Mouse (Mus musculus) MEL (cell line): ENCODE results near the gene Rrad. TPM values are rescaled to one million over a fixed set of nuclear protein-coding genes. Genes with fewer than 3 reads are reported as not detected.

Experiments used
- DNase-seq: peaks from one replicate; pipeline ENCODE4 v3.0.0; 2011; ENCODE audit warnings: low read depth, low spot score
- H3K27ac ChIP-seq: 2 replicates; pipeline ENCODE4 v1.5.1; 2012; ENCODE audit warnings: low read depth, mild to moderate bottlenecking, control low read depth, low read length, moderate library complexity; ENCODE audit not compliant: control insufficient read depth
- H3K27me3 ChIP-seq, 2 experiments: fragments of 150-350 bp in 1 of 2; sonication (generic) in 1 of 2; 2 replicates each; pipeline ENCODE4 v1.6.1; 2012; ENCODE audit warnings: low read length in 2 of 2, mild to moderate bottlenecking in 2 of 2, improper control_type of control experiment in 1 of 2, moderate library complexity in 1 of 2; ENCODE audit not compliant: insufficient read depth in 2 of 2, control insufficient read depth in 1 of 2
- H3K36me3 ChIP-seq, 2 experiments: 2 replicates each; pipeline ENCODE4 v1.6.1; 2012 to 2014; ENCODE audit warnings: low read length in 2 of 2, improper control_type of control experiment in 1 of 2, inconsistent platforms in 1 of 2, mild to moderate bottlenecking in 1 of 2; ENCODE audit not compliant: insufficient read depth in 2 of 2, control insufficient read depth in 1 of 2
- H3K4me1 ChIP-seq, 2 experiments: fragments of 150-350 bp in 1 of 2; sonication (generic) in 1 of 2; 2 replicates each; pipeline ENCODE4 v1.6.1; 2012; ENCODE audit warnings: low read length in 2 of 2, improper control_type of control experiment in 1 of 2, mild to moderate bottlenecking in 1 of 2; ENCODE audit not compliant: insufficient read depth in 2 of 2, control insufficient read depth in 1 of 2
- H3K4me3 ChIP-seq, 2 experiments: fragments of 150-350 bp in 1 of 2; sonication (generic) in 1 of 2; 2 replicates each; pipeline ENCODE4 v1.5.1; 2012; ENCODE audit warnings: low read depth in 2 of 2, low read length in 2 of 2, mild to moderate bottlenecking in 2 of 2, moderate library complexity in 2 of 2, control low read depth in 1 of 2, improper control_type of control experiment in 1 of 2; ENCODE audit not compliant: control insufficient read depth in 1 of 2, insufficient read depth in 1 of 2
- H3K79me2 ChIP-seq: 2 replicates; pipeline ENCODE4 v1.6.1; 2012; ENCODE audit warnings: mild to moderate bottlenecking, low read length, moderate library complexity; ENCODE audit not compliant: control insufficient read depth, poor library complexity, insufficient read depth
- H3K9ac ChIP-seq: 2 replicates; pipeline ENCODE4 v1.6.1; 2012; ENCODE audit warnings: low read depth, mild to moderate bottlenecking, control low read depth, low read length, moderate library complexity; ENCODE audit not compliant: control insufficient read depth, poor library complexity, severe bottlenecking
- H3K9me3 ChIP-seq: fragments of 150-350 bp; sonication (generic); replicated peaks from 2 replicates; pipeline ENCODE4 v1.6.1; 2012; ENCODE audit warnings: mild to moderate bottlenecking, low read length, improper control_type of control experiment, moderate library complexity; ENCODE audit not compliant: insufficient read depth
- BHLHE40 ChIP-seq: IDR thresholded peaks from 2 replicates; pipeline ENCODE4 v1.6.1; 2012; ENCODE audit warnings: low read depth, mild to moderate bottlenecking, inconsistent platforms, low read length, improper control_type of control experiment, borderline replicate concordance
- CHD1 ChIP-seq: IDR thresholded peaks from 2 replicates; pipeline ENCODE4 v1.6.1; 2012; ENCODE audit warnings: low read depth, mild to moderate bottlenecking, inconsistent platforms, low read length, improper control_type of control experiment
- CTCF ChIP-seq, 3 experiments: IDR thresholded peaks in 2 of 3; conservative IDR thresholded peaks in 1 of 3; 2 replicates each; pipeline ENCODE4 v1.5.1; 2011 to 2012; ENCODE audit warnings: low read length in 3 of 3, low read depth in 2 of 3, mild to moderate bottlenecking in 2 of 3, improper control_type of control experiment in 1 of 3, inconsistent platforms in 1 of 3, mixed read lengths in 1 of 3, moderate library complexity in 1 of 3; ENCODE audit not compliant: control insufficient read depth in 1 of 3, insufficient read depth in 1 of 3, poor library complexity in 1 of 3, severe bottlenecking in 1 of 3
- ELF1 ChIP-seq: IDR thresholded peaks from 2 replicates; pipeline ENCODE4 v1.6.1; 2014; ENCODE audit warnings: low read depth, mild to moderate bottlenecking, inconsistent platforms, low read length, improper control_type of control experiment, moderate library complexity
- EP300 ChIP-seq, 2 experiments: IDR thresholded peaks; 2 replicates each; pipeline ENCODE4 v1.6.1; 2011; ENCODE audit warnings: improper control_type of control experiment in 2 of 2, low read length in 2 of 2, low read depth in 1 of 2, mild to moderate bottlenecking in 1 of 2
- ETS1 ChIP-seq: IDR thresholded peaks from 2 replicates; pipeline ENCODE4 v1.6.1; 2012; ENCODE audit warnings: low read depth, mild to moderate bottlenecking, inconsistent platforms, low read length, improper control_type of control experiment, moderate library complexity
- GABPA ChIP-seq: IDR thresholded peaks from 2 replicates; pipeline ENCODE4 v1.6.1; 2012; ENCODE audit warnings: low read depth, mild to moderate bottlenecking, inconsistent platforms, low read length, improper control_type of control experiment, moderate library complexity
- HCFC1 ChIP-seq: IDR thresholded peaks from 2 replicates; pipeline ENCODE4 v1.6.1; 2012; ENCODE audit warnings: low read depth, mild to moderate bottlenecking, inconsistent platforms, low read length, improper control_type of control experiment, moderate library complexity
- JUND ChIP-seq: IDR thresholded peaks from 2 replicates; pipeline ENCODE4 v1.6.1; 2011; ENCODE audit warnings: low read depth, mild to moderate bottlenecking, improper control_type of control experiment, low read length
- KAT2A ChIP-seq: conservative IDR thresholded peaks from 2 replicates; pipeline ENCODE4 v1.6.1; 2012; ENCODE audit warnings: low read depth, low read length, improper control_type of control experiment, inconsistent platforms
- MAX ChIP-seq: IDR thresholded peaks from 2 replicates; pipeline ENCODE4 v1.6.1; 2011; ENCODE audit warnings: low read length, improper control_type of control experiment
- MAZ ChIP-seq: IDR thresholded peaks from 2 replicates; pipeline ENCODE4 v1.6.1; 2012; ENCODE audit warnings: low read depth, mild to moderate bottlenecking, inconsistent platforms, low read length, improper control_type of control experiment
- MEF2A ChIP-seq: IDR thresholded peaks from 2 replicates; pipeline ENCODE4 v1.6.1; 2014; ENCODE audit warnings: low read depth, mild to moderate bottlenecking, inconsistent platforms, low read length, improper control_type of control experiment; ENCODE audit not compliant: poor library complexity, insufficient replicate concordance, severe bottlenecking; ENCODE audit errors: extremely low read depth
- MXI1 ChIP-seq: IDR thresholded peaks from 2 replicates; pipeline ENCODE4 v1.6.1; 2011; ENCODE audit warnings: mild to moderate bottlenecking, low read depth, low read length, improper control_type of control experiment
- MYB ChIP-seq: IDR thresholded peaks from 2 replicates; pipeline ENCODE4 v1.6.1; 2011; ENCODE audit warnings: mild to moderate bottlenecking, low read depth, low read length, improper control_type of control experiment
- MYC ChIP-seq: IDR thresholded peaks from 2 replicates; pipeline ENCODE4 v1.6.1; 2011; ENCODE audit warnings: low read depth, mild to moderate bottlenecking, low read length, improper control_type of control experiment, moderate library complexity
- NELFE ChIP-seq: IDR thresholded peaks from 2 replicates; pipeline ENCODE4 v1.6.1; 2011; ENCODE audit warnings: low read depth, low read length, improper control_type of control experiment
- NRF1 ChIP-seq: IDR thresholded peaks from 2 replicates; pipeline ENCODE4 v1.6.1; 2014; ENCODE audit warnings: low read depth, mild to moderate bottlenecking, inconsistent platforms, low read length, improper control_type of control experiment, moderate library complexity; ENCODE audit not compliant: poor library complexity, insufficient read depth, severe bottlenecking
- POLR2A ChIP-seq, 2 experiments: IDR thresholded peaks; 2 replicates each; pipeline ENCODE4 v1.6.1; 2011 to 2012; ENCODE audit warnings: low read length in 2 of 2, mild to moderate bottlenecking in 2 of 2, control low read depth in 1 of 2, improper control_type of control experiment in 1 of 2, low read depth in 1 of 2, moderate library complexity in 1 of 2; ENCODE audit not compliant: control insufficient read depth in 1 of 2, insufficient read depth in 1 of 2, poor library complexity in 1 of 2
- POLR2AphosphoS2 ChIP-seq: IDR thresholded peaks from 2 replicates; pipeline ENCODE4 v1.6.1; 2011; ENCODE audit warnings: low read length, improper control_type of control experiment
- POLR2AphosphoS5 ChIP-seq: IDR thresholded peaks from 2 replicates; pipeline ENCODE4 v1.6.1; 2012; ENCODE audit warnings: low read depth, borderline replicate concordance, mild to moderate bottlenecking, inconsistent platforms, low read length, moderate library complexity, mixed read lengths
- SIN3A ChIP-seq: IDR thresholded peaks from 2 replicates; pipeline ENCODE4 v1.6.1; 2012; ENCODE audit warnings: low read length, improper control_type of control experiment, inconsistent platforms
- SMC3 ChIP-seq: IDR thresholded peaks from 2 replicates; pipeline ENCODE4 v1.6.1; 2011; ENCODE audit warnings: low read depth, low read length, improper control_type of control experiment
- TBP ChIP-seq: IDR thresholded peaks from 2 replicates; pipeline ENCODE4 v1.8.0; 2011; ENCODE audit warnings: low read depth, low read length, improper control_type of control experiment
- USF1 ChIP-seq: IDR thresholded peaks from 2 replicates; pipeline ENCODE4 v1.6.1; 2014; ENCODE audit warnings: low read depth, mild to moderate bottlenecking, inconsistent platforms, low read length, improper control_type of control experiment, moderate library complexity
- USF2 ChIP-seq, 2 experiments: IDR thresholded peaks; 2 replicates each; pipeline ENCODE4 v1.6.1; 2011 to 2012; ENCODE audit warnings: improper control_type of control experiment in 2 of 2, low read length in 2 of 2, borderline replicate concordance in 1 of 2, inconsistent platforms in 1 of 2, low read depth in 1 of 2, mild to moderate bottlenecking in 1 of 2; ENCODE audit not compliant: insufficient read depth in 1 of 2
- ZC3H11A ChIP-seq: IDR thresholded peaks from 2 replicates; pipeline ENCODE4 v1.6.1; 2012; ENCODE audit warnings: low read depth, mild to moderate bottlenecking, inconsistent platforms, low read length, improper control_type of control experiment
- ZMIZ1 ChIP-seq: IDR thresholded peaks from 2 replicates; pipeline ENCODE4 v1.6.1; 2012; ENCODE audit warnings: low read depth, mild to moderate bottlenecking, inconsistent platforms, low read length, improper control_type of control experiment, moderate library complexity
- ZNF384 ChIP-seq: IDR thresholded peaks from 2 replicates; pipeline ENCODE4 v1.6.1; 2012; ENCODE audit warnings: low read depth, mild to moderate bottlenecking, inconsistent platforms, low read length, improper control_type of control experiment
- polyA plus RNA-seq, 2 experiments: library from polyadenylated mRNA; stranded (reverse) in 1 of 2; unstranded in 1 of 2; fragments of >175 nt in 1 of 2; fragments of >200 nt in 1 of 2; gene quantifications; 2 replicates each; pipeline versions ENCODE4 v1.2.1 to v1.2.4; 2012; ENCODE audit warnings: low replicate concordance in 2 of 2, low read depth in 1 of 2; ENCODE audit not compliant: insufficient read length in 2 of 2, insufficient read depth in 1 of 2, missing spikeins in 1 of 2
- total RNA-seq: library from RNA; depleted of rRNA; stranded (reverse); fragments of 300-350 nt; gene quantifications from 2 replicates; pipeline ENCODE4 v1.2.3, GENCODE M21; 2012

The Rrad gene
- total and polyA plus RNA-seq, 3 experiments = 8.9 to 9.4 TPM; not detected in 1

DNA sequence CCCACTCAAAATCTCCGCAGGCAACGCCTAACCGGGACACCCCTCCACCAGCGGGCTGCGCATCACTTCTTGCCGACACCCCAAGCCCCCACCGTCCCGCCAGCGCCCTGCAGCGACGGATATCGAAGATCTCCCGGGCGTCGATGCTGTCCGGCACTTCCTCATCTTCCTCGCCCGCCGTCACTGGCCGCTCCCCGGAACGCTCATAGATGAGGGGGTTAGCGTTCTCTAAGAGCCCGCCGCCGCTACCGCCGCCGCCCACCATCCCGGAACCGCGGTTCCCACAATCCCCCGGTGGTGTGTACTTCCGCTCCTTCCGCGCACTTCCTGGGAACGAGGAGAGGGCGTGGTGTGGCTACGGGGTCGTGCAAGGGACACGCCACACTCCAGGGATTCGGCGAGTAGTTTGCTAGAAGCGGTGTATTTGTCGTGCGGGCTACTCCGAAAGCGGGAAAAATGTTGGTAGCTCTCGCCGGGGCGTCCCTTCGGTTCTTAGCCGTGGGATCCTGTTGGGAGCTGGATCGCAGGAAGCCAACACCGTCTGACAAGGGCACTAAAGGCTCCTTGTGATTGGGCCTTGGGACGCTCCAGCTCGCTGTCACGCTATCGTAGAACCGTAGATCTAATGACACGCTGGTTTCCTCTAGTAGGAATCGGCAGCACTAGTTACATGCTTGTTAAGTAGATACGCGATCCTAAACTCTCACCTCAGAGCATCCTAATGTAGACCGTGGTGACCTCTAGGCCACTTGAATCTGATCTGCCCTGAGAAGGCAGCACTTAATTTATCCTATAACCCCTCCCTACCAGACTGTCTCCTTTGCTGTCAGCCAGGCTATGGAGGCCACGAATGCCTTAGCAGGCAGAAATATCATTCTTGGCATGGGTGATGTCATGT is 10.5 kb upstream of the Rrad start, which contains the start of gene Ciao2b:
Gene Ciao2b, minus strand, starts transcription at position 540 of the 898 bp plus-strand sequence.
- peak within 1 kb of the TSS; percentile 85 for H3K27ac ChIP-seq

DNA sequence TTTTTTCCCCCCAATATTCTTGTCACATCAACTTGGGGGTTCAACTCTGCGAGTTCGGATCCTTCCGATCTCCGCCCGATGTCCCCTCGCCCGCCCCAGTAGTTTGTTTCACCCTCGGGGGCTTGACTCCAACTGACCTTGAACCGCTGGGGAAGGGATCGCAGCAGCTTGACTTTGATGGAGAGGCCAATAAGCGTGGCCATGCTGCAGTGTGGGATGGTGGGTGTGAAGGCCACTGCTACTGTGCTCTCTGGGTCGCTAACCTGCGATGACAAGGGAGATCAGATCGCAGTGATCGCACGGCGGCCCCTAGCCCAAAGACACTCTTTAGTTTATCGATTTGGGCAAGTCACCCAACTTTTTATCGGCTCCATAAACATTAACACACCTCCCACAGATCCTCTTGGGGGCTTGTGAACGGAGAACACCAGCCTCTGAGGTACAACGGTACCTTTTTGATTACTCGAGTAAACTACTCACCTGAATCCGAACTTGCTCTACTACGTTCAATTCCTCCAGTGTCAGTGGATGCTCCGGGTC is 9.8 kb upstream of the Rrad start:
- H3K27ac ChIP-seq = peak overlapping the region; percentile 40; the same call in 1 of the 2 replicates
- peaks cover 0 to 18% of the 10 kb centered on the region in 2 experiments; a peak in 2 of 4 replicates for H3K36me3 ChIP-seq

More for the DNA sequence above, 10.5 kb upstream of the Rrad start, which contains the start of gene Ciao2b:
- no peak for TF ChIP-seq CHD1
- TF ChIP-seq NELFE = peak; percentile 84
- peak; percentile 25; the same call in 1 of the 2 replicates for TF ChIP-seq NRF1
- TF ChIP-seq MAZ = peak; percentile 81; the same call in 1 of the 2 replicates
- no peak for TF ChIP-seq POLR2AphosphoS5
- TF ChIP-seq USF2 (IDR thresholded peaks at IDR 0.05; ENCODE audit: borderline replicate concordance in 1 of 2, insufficient read depth in 1 of 2, low read depth in 1 of 2, low read length in 2 of 2) = no peak
- peak; percentile 99 for TF ChIP-seq ELF1
- 0 out of 2 replicates have a peak, but pooled peaks have one; percentile 36 for TF ChIP-seq ETS1
- TF ChIP-seq JUND = 0 out of 2 replicates have a peak, but pooled peaks have one; percentile 25
- no peak for TF ChIP-seq SMC3
- TF ChIP-seq POLR2A (IDR thresholded peaks at IDR 0.05; ENCODE audit: control insufficient read depth in 1 of 2, insufficient read depth in 1 of 2, low read depth in 1 of 2, low read length in 2 of 2, poor library complexity in 1 of 2) = peak; percentile 56 to 90; a peak in 3 of 4 replicates
- TF ChIP-seq MXI1 = peak; percentile 91
- peak; percentile 96 for TF ChIP-seq SIN3A
- 0 out of 4 replicates have a peak, but pooled peaks of 1 of the 2 experiments have one; percentile 10 for TF ChIP-seq EP300 (IDR thresholded peaks at IDR 0.05; ENCODE audit: low read depth in 1 of 2, low read length in 2 of 2)
- no peak for TF ChIP-seq ZNF384
- TF ChIP-seq MAX = peak; percentile 26; the same call in 1 of the 2 replicates
- peak; percentile 96 for TF ChIP-seq HCFC1
- TF ChIP-seq POLR2AphosphoS2 = peak; percentile 77; the same call in 1 of the 2 replicates
- peak; percentile 74; the same call in 1 of the 2 replicates for TF ChIP-seq MYC
- peak; percentile 80 for TF ChIP-seq TBP
- TF ChIP-seq USF1 = 0 out of 2 replicates have a peak, but pooled peaks have one; percentile 15
- TF ChIP-seq ZMIZ1 = peak; percentile 74
- no peak; the same call in none of the 2 replicates for TF ChIP-seq KAT2A
- Histone ChIP-seq H3K27me3 (no peaks in the 10 kb centered on the region), H3K9me3 (no peaks in the 10 kb centered on the region), H3K79me2 (peaks cover 14% of the 10 kb centered on the region), H3K9ac (peak within 1 kb of the TSS; percentile 92), H3K4me3 (peak within 1 kb of the TSS; percentile 66 to 92), H3K4me1 (peaks cover 6 to 19% of the 10 kb centered on the region in 2 experiments), H3K36me3 (peaks cover 0 to 18% of the 10 kb centered on the region in 2 experiments; a peak in 2 of 4 replicates)
- DNase-seq = peak; percentile 93

More for the DNA sequence above, 9.8 kb upstream of the Rrad start:
- no peaks in the 10 kb centered on the region for H3K27me3 ChIP-seq
- DNase-seq = no peak
- TF ChIP-seq ETS1 (no peak), BHLHE40 (no peak), CHD1 (no peak), MEF2A (no peak), ELF1 (no peak), USF1 (no peak), MYB (no peak), TBP (no peak), MAX (no peak), GABPA (no peak), POLR2AphosphoS2 (no peak), ZC3H11A (no peak), USF2 (IDR thresholded peaks at IDR 0.05; ENCODE audit: borderline replicate concordance in 1 of 2, insufficient read depth in 1 of 2, low read depth in 1 of 2, low read length in 2 of 2) (no peak), CTCF (IDR thresholded peaks at IDR 0.05 in 2 of 3, conservative IDR thresholded peaks at IDR 0.05 in 1 of 3; ENCODE audit: control insufficient read depth in 1 of 3, insufficient read depth in 1 of 3, low read depth in 2 of 3, low read length in 3 of 3, poor library complexity in 1 of 3, severe bottlenecking in 1 of 3) (no peak)
- peaks cover 14% of the 10 kb centered on the region for H3K79me2 ChIP-seq
- peak overlapping the region; percentile 66 to 92 for H3K4me3 ChIP-seq
- peak overlapping the region; percentile 92 for H3K9ac ChIP-seq
- H3K9me3 ChIP-seq = no peaks in the 10 kb centered on the region
- peaks cover 6 to 19% of the 10 kb centered on the region in 2 experiments for H3K4me1 ChIP-seq
